Mouse (Mus musculus): ENCODE data around the gene Wdr20.
"Not testable (repeated sequence)": the region's sequence is repeated elsewhere in the genome, so short reads cannot be mapped to it uniquely, and the experiment has no call there.

The Wdr20 gene

DNA sequence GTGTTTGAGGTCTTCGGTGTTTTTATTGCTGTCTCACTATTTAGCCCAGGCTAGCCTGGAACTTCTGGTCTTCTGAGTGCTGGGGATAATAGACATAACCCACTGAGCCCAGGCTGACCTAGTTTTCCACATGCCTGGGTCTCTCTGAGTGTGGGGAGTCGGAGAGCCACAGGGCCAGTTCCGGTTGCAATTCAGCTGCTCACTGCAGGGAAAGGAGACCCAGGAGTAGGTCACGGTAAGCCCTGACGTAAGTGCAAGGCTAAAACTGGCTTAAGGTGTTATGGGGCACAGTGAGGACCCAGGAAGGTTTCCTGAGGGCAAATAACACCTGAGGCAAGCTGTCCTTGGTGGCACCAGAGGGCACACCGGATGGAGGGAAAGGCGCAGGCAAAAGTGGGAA, 30.3 kb upstream of the Wdr20 start:
- no peak for ATAC-seq (ENCODE audit: insufficient number of reproducible peaks, low FRiP score, low TSS enrichment)

- no peak for ATAC-seq (ENCODE audit: insufficient number of reproducible peaks, low FRiP score, low TSS enrichment)
Measured at GRCm38 (mm10) chr12:110711270-110711669, 26.5 kb upstream of the Wdr20 start.

DNA sequence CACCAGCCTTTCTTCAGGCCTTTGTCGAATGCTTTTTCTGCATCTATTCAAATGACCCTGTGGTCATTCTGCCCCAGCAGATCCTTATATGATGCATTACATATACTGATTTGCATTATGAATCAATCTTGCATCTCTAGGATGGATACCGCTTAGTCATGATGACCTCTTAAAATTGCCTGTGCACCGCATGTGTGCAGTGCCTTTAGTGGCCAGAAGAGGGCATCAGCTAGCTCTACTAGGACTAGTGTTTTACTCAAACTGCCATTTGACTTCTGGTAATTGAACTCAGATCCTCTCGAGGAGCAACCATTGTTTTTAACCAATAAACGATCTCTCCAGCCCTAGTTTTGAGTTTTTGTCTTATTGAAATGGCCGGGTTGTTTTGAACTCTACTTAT, 24.0 kb upstream of the Wdr20 start:
- no peak for ATAC-seq (ENCODE audit: insufficient number of reproducible peaks, low FRiP score, low TSS enrichment)

GRCm38 (mm10) chr12:110714215-110714614, 23.5 kb upstream of the Wdr20 start:
- ATAC-seq (ENCODE audit: insufficient number of reproducible peaks, low FRiP score, low TSS enrichment), result no peak

DNA sequence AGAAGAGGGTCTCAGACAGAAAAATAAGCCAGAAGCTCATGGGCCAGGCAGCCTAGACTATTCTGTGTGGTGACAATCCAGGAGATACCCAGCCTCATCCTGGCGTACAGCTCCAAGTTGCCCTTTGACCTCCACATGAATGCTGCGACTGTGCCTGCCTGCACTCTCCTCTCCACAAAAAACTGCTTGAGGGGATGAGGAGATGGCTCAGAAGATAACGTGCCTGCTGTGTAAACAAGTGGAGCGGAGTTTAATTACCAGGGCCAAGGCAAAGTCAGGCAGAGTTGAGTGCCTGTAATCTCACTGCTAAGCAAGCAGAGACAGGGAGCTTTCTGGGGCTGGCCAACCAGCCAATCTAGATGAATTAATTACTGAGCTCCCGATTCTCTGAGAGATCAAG, 21.7 kb upstream of the Wdr20 start:
- no peak for ATAC-seq (ENCODE audit: insufficient number of reproducible peaks, low FRiP score, low TSS enrichment)

- no peak for ATAC-seq (ENCODE audit: insufficient number of reproducible peaks, low FRiP score, low TSS enrichment)
Measured at GRCm38 (mm10) chr12:110725051-110725450, 12.7 kb upstream of the Wdr20 start.

DNA sequence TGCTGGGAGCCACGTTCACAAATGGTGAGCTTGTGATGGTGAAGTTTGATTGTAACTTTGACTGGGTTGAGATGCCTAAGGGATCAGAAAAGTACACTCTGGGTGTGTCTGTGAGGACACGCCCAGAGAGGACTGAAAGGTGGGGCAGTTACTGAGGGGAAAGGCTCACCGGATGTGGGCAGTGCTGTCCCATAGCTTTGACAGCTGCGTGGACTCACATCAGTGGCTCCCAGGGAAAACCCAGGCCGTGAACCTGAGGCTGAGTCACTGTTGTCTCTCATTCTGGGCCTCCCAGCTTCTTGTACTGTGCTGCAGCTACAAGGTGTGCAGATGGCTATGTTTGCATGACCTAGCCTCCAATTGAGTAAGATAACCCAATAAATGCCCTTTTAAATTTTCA, 12.3 kb upstream of the Wdr20 start:
- no peak for ATAC-seq (ENCODE audit: insufficient number of reproducible peaks, low FRiP score, low TSS enrichment)

DNA sequence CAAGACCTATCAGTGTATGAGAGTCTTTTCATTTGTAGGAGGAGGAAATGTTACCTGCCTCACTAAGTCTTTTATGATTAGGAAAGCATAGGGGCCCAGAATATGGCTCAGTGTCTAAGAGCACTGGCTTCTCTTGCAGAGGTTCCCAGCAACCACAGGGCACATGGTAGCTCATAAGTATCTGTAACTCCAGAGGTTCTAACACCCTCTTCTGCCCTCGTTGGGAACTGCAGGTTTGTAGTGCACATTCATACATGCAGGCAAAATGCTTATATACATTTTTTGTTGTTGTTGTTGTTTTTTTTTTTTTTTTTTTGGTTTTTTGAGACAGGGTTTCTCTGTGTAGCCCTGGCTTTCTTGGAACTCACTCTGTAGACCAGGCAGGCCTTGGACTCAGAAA, 11.3 kb upstream of the Wdr20 start:
- ATAC-seq (ENCODE audit: insufficient number of reproducible peaks, low FRiP score, low TSS enrichment), result no peak

DNA sequence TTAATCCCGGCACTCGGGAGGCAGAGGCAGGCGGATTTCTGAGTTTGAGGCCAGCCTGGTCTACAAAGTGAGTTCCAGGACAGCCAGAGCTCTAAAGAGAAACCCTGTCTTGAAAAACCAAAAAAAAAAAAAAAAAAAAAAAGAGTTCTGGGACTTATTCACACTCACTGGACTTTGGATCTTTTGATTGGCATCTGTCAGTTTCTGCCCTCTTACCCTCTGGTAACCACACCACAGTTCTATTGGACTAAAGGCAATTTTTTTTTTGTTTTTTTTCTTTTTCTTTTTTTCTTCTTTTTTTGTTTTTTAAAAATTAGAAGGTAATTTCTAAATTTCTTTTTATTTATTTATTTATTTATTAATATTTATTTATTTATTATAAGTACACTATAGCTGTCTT, 4.5 kb upstream of the Wdr20 start:
- ATAC-seq (ENCODE audit: insufficient number of reproducible peaks, low FRiP score, low TSS enrichment), result not testable (repeated sequence)

- ATAC-seq (ENCODE audit: insufficient number of reproducible peaks, low FRiP score, low TSS enrichment), result no peak
Measured at GRCm38 (mm10) chr12:110736641-110737040, 1.1 kb upstream of the Wdr20 start.

DNA sequence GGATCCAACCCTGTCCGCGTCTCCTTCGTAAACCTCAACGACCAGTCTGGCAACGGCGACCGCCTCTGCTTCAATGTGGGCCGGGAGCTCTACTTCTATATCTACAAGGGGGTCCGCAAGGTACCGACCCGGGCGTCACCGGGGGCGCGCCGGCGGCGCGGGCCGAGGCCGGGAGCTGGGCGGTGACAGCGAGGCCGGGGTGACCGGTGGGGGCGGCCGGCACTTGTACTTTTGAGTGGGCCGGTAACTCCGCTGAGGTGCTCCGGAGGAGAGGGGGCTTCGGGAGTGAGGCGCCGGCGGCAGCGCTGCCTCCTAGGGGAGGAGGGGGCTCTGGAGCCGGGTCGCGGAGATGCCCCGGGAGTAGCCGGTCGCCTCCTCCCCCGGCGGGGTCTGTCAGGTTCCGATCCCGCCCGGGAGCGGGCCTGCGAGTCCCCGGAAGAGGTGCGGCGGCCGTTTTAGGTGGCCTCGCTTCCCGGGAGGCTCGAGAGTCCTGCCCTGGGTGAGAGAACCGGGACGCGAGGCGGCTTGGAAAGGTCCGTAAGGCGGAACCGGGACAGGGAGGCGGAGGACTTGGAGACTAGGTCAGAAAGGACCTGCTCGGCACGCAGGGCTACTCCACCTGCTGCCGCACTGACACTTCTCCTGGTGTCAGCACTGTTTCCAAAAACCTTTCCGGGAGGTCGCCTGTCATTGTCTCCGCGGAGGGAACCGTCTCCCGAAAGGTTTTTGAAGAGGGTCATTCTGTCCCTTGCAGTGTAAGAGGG, 596 bp downstream of the Wdr20 start:
- ATAC-seq (ENCODE audit: insufficient number of reproducible peaks, low FRiP score, low TSS enrichment), result peak; percentile 53

- no peak for ATAC-seq (ENCODE audit: insufficient number of reproducible peaks, low FRiP score, low TSS enrichment)
Measured at GRCm38 (mm10) chr12:110750770-110751439, 13.2 kb downstream of the Wdr20 start.

DNA sequence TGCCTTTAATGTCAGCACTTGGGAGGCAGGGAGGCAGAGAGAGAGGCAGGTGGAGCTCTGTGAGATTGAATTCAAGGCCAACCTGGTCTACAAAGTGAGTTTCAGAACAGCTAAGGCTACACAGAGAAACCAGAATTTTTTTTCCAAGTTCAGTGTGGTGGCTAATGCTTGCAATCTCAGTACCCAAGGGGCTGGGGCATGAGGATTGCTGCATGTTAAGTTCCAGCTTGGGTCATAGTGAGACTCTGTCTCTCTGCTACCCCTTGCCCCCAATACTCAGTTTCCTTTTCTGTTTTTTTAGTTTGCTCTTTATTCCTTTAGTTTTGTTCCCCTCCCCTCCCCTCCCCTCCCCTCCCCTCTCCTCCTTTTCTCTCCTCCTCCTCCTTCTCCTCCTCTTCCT, 15.0 kb downstream of the Wdr20 start:
- no peak for ATAC-seq (ENCODE audit: insufficient number of reproducible peaks, low FRiP score, low TSS enrichment)

- ATAC-seq (ENCODE audit: insufficient number of reproducible peaks, low FRiP score, low TSS enrichment), result no peak
Measured at GRCm38 (mm10) chr12:110753976-110754375, 16.2 kb downstream of the Wdr20 start.

GRCm38 (mm10) chr12:110757161-110757560, 19.4 kb downstream of the Wdr20 start:
- no peak for ATAC-seq (ENCODE audit: insufficient number of reproducible peaks, low FRiP score, low TSS enrichment)

GRCm38 (mm10) chr12:110758932-110759331, 21.2 kb downstream of the Wdr20 start:
- ATAC-seq (ENCODE audit: insufficient number of reproducible peaks, low FRiP score, low TSS enrichment), result no peak

- no peak for ATAC-seq (ENCODE audit: insufficient number of reproducible peaks, low FRiP score, low TSS enrichment)
Measured at GRCm38 (mm10) chr12:110762321-110762720, 24.6 kb downstream of the Wdr20 start.

- no peak for ATAC-seq (ENCODE audit: insufficient number of reproducible peaks, low FRiP score, low TSS enrichment)
Measured at GRCm38 (mm10) chr12:110764531-110764930, 26.8 kb downstream of the Wdr20 start.

- ATAC-seq (ENCODE audit: insufficient number of reproducible peaks, low FRiP score, low TSS enrichment), result no peak
Measured at GRCm38 (mm10) chr12:110768562-110768961, 30.8 kb downstream of the Wdr20 start.

GRCm38 (mm10) chr12:110769660-110770297, 32.0 kb downstream of the Wdr20 start:
- ATAC-seq (ENCODE audit: insufficient number of reproducible peaks, low FRiP score, low TSS enrichment), result no peak

DNA sequence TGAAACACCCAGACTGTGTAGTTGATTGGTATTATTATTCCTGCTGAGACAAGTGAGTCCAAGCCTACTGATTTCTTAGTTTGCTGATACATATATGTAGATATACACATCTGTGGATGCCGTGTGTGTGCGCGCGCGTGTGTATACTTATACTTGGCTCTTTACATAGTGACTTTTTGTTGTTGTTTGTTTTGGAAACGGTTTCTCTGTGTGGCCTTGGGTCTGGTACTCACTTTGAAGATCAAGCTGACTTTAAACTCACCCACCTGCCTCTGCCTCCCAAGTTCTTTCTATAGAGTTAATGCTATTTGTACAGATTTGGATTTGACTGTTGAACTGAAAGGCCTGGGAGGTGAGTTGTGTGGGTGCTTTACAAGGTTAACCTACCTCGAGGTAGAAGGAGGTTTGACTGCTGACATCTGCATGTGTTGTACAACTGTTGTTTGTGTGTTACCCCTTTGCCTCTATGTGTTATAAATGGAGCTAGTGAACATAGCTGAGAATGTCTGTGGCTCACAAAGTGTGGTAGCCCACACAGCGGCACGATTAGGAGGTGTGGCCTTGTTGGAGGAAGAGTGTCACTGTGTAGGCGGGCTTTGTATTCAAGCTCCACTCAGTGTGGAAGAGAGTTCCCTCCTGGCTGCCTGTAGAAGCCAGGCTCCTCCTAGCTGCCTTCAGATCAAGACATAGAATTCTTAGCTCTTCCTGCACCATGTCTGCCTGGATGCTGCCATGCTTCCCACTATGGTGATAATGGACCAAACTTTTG, 32.9 kb downstream of the Wdr20 start:
- no peak for ATAC-seq (ENCODE audit: insufficient number of reproducible peaks, low FRiP score, low TSS enrichment)
